Mouse (Mus musculus) ES-Bruce4 (cell line): ENCODE results near the gene Coro1b.

Experiments used
- CTCF ChIP-seq: IDR thresholded peaks from one replicate; pipeline ENCODE4 v1.8.1; 2011; ENCODE audit warnings: low read depth, low read length
- EP300 ChIP-seq: IDR thresholded peaks from 2 replicates; pipeline ENCODE4 v1.6.1; 2011; ENCODE audit warnings: low read depth, low read length; ENCODE audit not compliant: insufficient read depth
- POLR2A ChIP-seq: IDR thresholded peaks from one replicate; pipeline ENCODE4 v1.8.1; 2011; ENCODE audit warnings: low read length; ENCODE audit not compliant: insufficient read depth

DNA sequence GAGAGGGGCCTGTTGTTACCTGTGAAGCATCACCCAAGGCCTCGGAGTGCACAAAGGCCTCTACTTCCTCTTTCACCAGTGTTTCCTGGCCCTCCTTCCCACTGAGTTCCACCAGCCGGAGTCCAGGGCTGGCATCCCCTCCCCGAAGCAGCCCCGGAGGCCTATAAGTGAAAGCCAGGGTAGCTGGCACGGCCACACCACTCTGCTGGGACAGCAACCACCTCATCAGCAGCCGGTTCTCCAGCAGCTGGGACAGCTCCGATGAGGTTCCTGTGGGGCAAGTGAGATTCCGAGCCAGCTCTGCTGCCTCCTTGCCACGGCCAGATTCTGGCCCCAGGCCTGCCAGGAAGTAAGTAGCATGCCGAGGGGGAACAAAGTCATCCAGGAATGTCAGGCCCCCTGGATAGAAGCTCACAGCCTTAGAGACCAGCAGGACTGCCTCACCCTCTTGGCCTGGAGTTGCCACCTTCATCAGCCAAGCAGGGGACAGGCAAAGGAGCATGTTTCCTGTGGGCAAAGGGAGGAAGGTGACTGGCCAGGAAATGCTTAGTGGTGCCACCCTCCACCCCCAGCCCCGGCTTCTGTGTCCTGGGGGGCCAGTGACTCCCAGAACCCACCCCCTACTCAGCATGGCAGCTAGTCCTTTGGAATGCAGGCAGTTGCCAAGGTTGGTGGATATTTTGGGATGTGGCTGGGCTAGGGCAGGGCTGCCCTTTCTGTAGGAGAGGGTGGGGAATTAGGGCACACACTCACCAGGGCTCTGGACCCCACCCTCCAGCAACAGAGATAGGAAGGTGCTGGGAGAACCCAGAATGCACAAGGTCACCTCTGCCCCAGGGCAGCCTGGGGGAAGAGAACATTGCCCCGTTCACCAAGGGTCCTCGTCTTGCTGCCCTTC lies 23.2 kb downstream of the Coro1b start:
- TF ChIP-seq CTCF (no peak), EP300 (no peak), POLR2A (no peak)
